Mouse (Mus musculus): Measurements from ENCODE around the gene Hoxc5.

Hoxc5 gene

DNA sequence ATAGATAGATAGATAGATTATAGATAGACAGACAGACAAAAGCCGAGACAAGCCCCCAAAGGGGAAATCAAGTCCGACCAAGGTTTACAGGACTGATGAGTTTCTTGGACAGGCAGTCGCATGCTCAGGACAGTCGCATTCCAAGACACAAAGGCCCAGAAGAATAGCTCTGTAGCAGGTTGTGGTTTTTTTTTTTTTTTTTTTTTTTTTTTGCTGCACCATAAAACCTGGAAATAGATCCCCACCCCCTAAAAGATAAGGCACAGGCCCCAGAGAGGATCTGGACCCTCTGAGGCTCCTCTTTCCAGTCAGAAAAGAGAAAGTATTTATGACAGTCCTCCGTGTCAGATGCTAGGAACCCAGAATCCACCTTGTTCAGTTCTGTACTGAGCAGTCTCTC, 20.8 kb downstream of the Hoxc5 start:
- no peak for DNase-seq (ENCODE audit: low read depth in 1 of 2, low spot score in 2 of 2)

DNA sequence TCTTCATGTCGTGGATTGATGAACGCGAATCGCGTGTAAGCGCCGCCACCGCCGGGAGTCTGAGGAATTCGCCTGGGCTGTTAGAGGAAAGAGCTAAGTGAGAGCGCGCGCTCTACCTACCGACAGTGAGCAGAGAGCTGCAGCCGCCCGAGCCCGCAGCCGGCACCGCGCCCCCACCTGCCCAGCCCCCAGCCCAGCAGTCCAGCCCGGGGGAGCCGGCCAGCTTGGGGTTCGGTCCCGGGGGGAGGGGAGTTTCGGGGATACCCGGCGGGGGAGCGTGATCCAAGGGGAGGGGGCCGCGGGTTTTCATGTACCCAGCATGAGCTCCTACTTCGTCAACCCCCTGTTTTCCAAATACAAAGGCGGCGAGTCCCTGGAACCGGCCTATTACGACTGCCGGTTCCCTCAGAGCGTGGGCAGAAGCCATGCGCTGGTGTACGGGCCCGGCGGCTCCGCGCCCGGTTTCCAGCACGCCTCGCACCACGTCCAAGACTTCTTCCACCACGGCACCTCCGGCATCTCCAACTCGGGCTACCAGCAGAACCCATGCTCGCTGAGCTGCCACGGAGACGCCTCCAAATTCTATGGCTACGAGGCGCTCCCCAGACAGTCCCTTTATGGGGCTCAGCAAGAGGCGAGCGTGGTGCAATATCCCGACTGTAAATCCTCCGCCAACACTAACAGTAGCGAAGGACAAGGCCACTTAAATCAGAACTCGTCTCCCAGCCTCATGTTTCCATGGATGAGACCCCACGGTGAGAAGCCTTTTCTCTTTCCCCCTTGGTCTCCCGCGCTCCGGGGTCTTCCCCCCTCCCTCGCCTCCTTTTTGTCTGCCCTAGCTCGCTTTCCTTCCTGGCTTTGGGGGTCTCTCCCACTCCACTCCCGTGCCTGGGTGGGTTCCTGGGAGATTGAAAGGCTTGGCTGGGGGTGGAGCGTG, 23.5 kb downstream of the Hoxc5 start, which contains the start of gene Hoxc8:
TSS of gene Hoxc8 (plus strand) at position 147 of the 937 bp plus-strand sequence.
- no peak for DNase-seq (ENCODE audit: low read depth in 1 of 2, low spot score in 2 of 2)

DNA sequence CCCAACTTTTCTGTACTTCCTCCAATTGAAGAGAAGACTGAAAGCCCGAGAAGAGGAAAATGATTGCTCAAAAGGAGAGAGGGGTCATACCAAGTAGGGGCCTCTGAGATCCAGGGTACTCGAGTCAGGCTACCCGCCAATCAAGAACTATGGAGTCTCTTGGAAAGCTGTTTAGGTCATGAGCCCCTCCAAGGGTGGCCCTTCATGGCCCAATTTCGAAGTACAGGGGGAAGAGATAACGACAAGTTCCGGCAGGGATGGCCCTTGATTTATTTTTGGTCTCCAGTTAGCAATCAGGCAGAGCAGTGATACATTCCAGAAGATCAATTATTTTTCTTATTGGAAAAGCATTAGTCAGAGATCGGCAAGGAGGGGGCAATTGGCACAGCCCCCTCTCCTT, 24.5 kb downstream of the Hoxc5 start:
- DNase-seq (ENCODE audit: low read depth in 1 of 2, low spot score in 2 of 2), result no peak

DNA sequence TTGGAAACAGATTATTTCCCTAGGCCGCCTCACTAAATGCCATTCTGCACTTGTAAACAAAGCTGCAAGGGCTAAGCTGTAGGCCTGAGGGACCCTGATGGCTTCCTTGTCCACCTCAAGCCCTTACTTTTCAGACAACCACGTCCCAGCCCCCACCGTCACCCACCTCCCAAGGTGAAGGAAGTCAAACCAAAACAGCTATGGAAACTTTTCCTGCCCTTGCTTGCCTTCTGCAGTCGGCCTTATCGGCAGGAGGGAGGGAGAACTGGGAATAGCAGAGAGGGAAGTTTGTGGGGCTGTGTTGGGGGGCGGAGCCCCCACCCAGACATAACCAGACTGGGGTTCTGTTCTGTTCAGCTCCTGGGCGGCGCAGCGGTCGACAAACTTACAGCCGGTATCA, 25.0 kb downstream of the Hoxc5 start:
- no peak for DNase-seq (ENCODE audit: low read depth in 1 of 2, low spot score in 2 of 2)

DNA sequence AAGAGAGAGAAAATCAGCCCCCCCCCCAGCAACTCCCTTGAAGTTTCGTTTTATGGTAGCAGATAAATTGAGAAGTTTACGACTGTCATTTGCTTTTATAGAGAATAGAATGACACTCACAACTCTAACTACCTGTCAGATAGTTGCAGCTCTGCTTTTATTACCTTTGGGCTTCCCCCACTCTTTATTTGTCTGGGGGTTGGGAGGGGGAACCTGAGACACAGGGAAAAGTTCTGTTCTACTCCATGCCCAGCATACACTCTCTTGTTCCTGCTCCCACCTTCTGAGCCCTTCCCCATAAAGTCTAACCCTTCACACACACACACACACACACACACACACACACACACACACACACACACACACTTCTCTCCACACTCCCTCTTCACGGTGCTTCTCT, 25.6 kb downstream of the Hoxc5 start:
- DNase-seq (ENCODE audit: low read depth in 1 of 2, low spot score in 2 of 2), result no peak

DNA sequence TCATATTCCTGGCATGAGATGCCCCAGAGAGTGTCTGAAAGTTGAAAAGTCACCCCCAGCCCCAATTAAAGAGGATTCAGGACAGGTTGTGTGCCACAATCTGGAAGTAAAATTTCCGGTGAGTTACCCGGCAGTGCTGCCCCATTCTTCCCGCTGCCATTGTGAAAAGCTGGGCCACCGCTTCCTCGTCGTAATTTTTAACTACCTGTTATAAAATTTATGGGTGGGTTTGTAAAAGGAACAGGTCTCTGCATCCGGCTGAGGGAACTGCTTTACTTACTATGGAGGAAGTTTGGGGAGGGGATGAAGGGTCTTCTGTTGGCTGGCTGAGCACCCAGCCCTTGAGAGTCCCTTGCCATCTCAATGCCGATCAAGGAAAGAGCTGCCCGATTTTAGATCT, 29.3 kb downstream of the Hoxc5 start:
- DNase-seq (ENCODE audit: low read depth in 1 of 2, low spot score in 2 of 2), result no peak

DNA sequence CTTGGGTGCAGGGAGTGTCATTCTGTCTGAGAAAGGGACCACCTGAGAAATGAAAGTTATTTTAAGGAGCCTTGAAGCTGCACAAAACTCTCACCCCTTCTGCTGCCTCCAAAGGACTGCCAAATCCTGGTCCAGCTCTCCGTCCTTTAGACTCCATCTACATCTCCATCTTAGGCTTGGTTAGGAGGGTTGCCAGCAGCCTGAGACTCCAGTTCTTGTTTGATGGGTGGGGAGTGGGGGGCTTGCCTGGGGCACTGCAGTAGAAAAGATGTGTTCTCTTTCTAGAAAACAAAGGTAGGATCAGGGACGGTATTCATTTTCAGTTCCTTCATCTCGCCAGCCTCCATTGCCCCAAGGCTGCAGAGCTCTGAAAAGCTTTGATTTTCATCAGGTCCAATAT, 30.2 kb downstream of the Hoxc5 start:
- no peak for DNase-seq (ENCODE audit: low read depth in 1 of 2, low spot score in 2 of 2)

DNA sequence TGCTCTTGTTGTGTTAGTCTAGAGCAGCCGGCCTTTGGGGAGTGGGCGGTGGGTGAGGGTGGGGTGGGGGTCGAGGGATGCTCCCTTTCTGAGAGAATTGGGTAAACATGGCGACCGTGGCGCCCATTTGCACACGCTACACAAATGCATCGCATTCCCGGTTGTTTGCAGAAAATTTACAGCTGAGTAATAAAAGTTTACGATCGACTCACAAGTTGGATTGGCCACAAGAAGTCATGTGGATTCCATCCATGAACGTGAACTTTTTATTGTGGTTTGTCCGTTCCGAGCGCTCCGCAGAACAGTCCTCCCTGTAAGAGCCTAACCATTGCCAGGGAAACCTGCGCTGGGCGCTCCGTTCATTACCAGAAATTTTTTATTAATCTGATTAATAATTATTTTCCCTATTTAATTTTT, 30.7 kb downstream of the Hoxc5 start, which contains the start of gene Hoxc6:
TSS of gene Hoxc6 (plus strand) at position 319 of the 417 bp plus-strand sequence.
- DNase-seq (ENCODE audit: low read depth in 1 of 2, low spot score in 2 of 2), result no peak

DNA sequence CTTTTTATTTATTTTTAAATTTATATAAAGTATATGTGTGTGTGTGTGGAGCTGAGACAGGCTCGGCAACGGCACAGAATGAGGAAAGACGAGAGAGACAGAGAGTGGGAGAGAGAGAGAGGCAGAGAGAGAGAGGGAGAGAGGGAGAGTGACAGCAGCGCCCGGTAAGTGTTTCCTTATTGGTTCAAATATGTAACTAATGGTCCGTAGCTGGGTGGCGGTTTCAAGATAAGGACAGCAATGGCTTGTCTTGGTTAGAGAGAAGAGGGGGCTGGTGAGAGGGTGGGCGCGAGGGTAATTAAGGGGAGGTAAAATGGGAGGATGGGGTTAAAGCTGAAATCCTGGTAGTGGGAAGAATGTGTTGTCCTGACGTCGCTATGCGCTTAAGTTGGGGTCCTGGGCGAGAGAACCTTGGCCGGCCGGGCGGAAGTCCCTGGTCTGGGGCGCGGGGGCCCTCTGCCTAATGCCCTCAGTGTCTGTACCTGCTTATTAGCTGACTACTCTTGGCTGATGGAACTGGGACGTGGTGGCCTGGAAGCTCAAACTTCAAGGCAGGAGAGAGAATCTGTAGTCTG, 31.5 kb downstream of the Hoxc5 start:
- no peak for DNase-seq (ENCODE audit: low read depth in 1 of 2, low spot score in 2 of 2)

DNA sequence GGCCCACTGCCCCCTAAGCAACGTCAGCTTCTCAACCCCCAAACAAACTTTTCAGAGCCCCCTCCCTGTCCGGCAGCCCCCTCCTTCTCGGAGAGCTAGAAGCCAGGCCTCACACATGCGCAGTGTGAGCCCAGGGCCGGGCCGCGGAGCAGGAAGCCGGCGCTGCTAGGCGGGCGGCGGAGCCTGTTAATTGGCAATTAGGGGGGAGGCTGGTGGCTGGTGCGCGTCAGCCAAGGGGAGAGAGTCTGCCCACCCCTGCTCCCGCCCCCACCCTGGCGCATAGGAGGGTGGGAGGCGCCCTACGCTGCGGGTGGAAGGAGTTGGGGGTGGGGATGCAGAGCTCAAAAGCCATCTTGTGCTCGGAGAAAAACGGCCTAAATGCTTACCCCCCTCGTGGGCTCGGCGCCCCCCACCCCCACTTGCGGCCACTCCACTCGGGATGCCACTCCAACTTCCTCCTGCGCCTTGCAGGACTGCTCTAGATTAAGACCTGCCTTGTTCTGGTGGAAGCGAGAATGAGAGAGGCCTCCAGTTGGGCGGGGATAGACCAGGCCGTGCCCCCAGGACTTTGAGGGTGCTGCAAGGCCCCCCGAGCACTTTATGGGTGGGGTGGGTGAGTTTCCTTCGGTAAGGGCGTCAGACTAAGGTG, 32.1 kb downstream of the Hoxc5 start:
- no peak for DNase-seq (ENCODE audit: low read depth in 1 of 2, low spot score in 2 of 2)

DNA sequence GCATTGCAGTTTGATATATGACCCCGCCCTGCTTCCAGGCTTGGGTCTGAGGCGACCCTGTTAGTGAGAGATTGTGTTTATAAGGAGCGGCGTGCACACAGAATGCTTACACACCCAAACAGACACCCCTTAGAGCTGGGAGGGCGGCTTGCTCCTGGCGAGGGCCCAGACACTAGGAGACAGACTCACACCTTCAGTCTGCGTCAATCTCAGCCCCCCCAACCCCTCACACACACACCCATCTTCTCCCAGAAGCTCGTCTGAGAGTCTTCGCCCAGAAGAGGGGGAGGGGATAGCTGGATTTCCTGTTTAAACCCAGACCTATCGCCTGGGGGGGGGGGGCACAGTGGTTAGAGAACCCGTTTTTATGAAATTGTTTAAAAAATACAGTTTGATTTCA, 32.7 kb downstream of the Hoxc5 start:
- DNase-seq (ENCODE audit: low read depth in 1 of 2, low spot score in 2 of 2), result no peak

DNA sequence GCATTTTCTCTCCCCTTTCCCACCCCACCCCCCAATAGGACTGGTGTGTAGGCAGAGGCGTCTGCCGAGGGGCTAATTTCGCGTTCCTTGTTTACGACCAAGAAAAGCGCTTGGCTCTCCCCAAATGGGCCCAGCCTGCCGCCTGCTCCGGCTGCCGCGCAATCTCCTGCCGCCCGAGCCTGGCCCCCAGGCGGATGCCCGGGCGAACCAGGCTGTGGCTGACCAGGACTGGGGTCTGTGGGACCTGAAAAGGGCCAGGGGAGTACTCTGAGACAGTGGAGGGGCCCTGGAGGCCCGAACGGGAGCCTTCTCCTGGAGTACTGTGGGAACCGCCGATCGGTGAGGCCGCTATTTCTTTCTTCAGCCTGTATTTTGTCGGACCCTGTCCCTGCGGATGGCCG, 33.3 kb downstream of the Hoxc5 start:
- no peak for DNase-seq (ENCODE audit: low read depth in 1 of 2, low spot score in 2 of 2)

DNA sequence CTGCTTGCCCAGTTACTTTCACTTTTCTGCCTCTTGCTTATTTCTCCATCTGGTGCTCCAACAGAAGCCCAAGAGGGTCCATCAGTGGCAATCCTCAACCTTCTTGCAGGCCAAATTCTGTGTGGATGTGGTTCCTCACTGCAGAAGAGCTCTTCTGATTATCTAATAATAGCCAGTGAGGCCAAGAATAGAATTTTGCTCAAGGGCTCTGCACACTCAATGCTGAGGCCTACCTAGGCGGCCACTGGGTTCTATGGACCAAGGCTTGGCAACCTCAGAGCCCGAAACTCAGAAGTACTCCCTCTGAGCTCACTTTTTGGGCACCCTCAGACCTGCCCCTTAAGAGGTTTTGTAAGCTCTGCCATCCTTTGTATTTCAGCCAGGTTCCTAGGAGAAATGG, 34.1 kb downstream of the Hoxc5 start:
- DNase-seq (ENCODE audit: low read depth in 1 of 2, low spot score in 2 of 2), result no peak

DNA sequence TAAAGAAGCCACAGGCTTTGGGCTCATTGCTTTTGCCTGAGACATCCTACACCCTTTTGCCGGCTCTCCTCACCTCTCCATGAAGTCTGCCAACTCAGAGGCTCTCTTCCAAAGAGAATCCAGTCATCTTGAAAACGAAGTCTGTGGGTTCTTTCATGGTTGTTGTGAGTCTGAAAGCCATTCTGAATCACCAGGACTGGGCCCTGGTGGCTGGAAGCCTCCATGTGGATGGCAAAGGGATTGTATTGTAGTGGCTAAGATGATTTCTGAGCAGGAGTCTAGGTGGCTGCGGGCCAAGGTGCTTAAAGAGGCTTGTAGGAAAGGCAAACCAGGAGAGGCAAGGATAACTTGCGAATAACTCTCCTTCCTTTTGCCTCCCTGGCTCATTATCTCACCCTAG, 34.9 kb downstream of the Hoxc5 start:
- no peak for DNase-seq (ENCODE audit: low read depth in 1 of 2, low spot score in 2 of 2)

DNA sequence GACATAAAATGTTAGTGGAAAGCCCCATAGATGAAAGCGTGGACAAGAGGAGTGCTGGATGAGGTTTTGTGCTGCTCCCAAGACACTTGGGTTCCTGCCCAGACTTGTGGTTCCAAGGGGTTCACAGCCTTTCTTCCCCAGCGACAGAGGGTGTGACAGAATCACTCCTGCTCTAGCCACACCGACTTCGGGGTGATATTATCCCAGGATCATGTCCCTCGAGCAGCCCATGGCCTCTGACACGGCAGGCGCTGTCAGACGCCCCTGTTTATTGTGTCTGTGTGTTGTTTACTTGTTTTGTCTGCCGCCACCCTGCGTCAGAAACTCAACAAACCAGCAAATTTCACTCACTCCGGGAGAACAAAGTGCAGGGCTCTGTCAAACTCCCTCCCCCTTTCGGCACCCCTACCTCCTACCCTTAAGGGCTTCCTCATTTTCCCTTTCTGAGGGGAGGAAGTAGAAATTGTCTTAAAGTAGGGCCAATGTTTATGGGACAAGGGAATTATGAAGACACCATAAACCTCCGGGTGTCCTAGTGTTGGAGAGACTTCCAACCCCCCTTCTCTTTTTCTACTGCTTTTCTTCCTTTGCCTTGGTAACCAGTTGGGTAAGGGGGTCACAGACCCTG, 35.7 kb downstream of the Hoxc5 start:
- no peak for DNase-seq (ENCODE audit: low read depth in 1 of 2, low spot score in 2 of 2)

DNA sequence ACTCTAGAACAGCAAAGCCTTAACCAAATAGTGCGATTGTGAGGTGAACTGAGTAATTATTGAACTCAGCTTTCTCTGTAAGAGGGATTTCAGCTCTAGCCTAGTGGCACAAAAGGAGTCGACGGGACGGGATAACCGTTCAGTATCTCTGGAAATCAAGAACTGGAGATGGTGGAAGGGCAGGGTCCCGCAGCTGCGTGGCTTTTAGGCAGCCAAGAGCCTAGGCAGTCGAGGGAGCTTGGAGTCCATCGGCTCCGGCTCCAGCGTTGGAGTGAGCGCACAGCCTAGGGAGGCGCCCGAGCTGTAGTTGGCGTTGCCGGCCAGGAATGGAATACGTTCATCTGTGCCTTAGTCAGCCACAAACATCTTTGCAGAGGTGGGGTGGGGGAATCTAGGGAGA, 38.1 kb downstream of the Hoxc5 start:
- no peak for DNase-seq (ENCODE audit: low read depth in 1 of 2, low spot score in 2 of 2)

DNA sequence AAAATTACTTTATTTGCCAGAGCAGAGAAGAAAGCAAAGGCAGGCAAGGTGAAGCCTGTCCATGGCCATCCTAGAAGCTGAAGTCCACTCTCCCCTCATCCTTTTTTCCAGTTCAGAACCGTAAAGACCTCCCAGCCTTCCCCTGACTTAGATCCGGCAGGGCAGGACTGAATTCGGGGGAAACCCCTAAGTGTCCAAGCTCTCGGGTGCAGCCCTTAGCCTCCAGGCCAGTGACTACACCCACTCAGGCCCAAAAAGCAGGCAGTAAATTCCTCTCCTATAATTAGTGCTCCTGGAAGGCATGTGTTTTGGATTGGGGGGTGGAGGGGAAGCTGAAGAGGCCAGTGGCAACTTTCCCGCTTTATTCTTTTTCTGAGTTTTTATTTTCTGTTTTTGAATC, 38.6 kb downstream of the Hoxc5 start:
- DNase-seq (ENCODE audit: low read depth in 1 of 2, low spot score in 2 of 2), result no peak

DNA sequence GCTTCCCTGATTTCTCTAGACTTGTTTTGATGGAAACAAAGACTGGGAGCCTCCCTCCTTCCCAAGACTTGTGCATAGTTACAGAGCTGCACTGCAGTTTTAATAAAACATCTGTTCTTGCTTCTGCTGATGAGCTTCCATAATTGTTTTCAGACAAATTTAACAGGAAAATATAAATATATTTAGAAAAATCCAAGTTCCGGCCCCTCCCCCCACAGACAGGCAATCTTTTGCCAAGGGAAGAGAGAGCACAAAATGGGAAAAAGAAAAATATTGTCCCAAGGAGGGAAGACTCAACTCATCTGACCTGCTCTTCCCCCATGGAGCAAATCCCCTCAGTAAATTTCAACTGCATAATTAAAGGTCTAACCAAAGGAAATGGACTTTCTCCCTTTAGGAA, 39.1 kb downstream of the Hoxc5 start:
- DNase-seq (ENCODE audit: low read depth in 1 of 2, low spot score in 2 of 2), result no peak

DNA sequence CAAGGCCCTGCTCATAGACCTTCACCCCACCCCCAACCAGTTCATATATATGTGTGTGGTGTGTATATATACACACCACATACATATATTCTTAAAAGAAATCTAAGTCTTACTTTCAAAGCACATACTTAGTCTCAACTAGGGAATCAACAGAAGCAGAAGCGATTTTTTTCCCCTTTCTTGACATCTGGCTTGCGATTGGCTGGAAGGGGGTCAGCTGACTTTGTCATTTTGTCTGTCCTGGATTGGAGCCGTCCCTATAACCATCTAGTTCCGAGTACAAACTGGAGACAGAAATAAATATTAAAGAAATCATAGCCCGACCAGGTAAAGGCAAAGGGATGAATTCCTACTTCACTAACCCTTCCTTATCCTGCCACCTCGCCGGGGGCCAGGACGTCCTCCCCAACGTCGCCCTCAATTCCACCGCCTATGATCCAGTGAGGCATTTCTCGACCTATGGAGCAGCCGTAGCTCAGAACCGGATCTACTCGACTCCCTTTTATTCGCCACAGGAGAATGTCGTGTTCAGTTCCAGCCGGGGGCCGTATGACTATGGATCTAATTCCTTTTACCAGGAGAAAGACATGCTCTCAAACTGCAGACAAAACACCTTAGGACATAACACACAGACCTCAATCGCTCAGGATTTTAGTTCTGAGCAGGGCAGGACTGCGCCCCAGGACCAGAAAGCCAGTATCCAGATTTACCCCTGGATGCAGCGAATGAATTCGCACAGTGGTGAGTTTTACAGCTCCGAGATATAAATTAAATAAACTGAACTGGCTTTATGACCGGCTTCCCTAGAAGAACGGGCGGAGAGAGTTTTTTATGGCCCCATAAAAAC, 42.2 kb downstream of the Hoxc5 start:
- DNase-seq (ENCODE audit: low read depth in 1 of 2, low spot score in 2 of 2), result no peak

DNA sequence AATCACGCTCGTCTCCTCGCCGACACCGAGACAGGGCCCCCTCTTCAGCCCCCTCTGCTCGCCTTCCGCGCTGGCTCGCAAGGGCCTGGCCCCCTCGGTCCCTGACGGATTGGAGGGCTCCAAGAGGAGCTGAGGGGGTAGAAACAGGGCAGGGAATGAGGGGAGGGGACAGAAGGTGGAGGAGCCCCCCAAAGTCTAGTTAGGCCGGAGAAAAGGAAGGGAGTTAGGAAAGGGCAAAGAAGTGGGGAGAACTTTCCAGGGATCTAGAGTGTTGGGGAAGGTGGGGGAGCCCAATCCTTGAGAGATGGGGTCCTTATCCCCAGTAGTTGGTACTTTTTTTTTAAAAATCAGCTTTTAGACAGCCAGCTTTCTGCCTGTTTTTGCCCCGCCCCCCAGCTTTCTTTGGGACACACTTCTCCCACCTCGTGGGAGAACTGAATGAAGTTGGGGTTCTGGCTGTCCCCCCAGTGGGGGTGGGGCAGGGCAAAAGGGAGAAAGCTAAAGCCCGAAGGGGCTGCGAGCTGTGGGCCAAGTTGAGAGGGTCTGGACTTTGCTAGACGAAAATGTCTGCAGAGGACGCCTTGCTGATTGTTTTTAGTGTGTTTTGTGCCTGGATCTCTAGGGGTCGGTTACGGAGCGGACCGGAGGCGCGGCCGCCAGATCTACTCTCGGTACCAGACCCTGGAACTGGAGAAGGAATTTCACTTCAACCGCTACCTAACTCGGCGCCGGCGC, 43.0 kb downstream of the Hoxc5 start:
- no peak for DNase-seq (ENCODE audit: low read depth in 1 of 2, low spot score in 2 of 2)
